Comparison of ENCODE assay signal across 8 mouse cellular contexts in the genomic region with DNA sequence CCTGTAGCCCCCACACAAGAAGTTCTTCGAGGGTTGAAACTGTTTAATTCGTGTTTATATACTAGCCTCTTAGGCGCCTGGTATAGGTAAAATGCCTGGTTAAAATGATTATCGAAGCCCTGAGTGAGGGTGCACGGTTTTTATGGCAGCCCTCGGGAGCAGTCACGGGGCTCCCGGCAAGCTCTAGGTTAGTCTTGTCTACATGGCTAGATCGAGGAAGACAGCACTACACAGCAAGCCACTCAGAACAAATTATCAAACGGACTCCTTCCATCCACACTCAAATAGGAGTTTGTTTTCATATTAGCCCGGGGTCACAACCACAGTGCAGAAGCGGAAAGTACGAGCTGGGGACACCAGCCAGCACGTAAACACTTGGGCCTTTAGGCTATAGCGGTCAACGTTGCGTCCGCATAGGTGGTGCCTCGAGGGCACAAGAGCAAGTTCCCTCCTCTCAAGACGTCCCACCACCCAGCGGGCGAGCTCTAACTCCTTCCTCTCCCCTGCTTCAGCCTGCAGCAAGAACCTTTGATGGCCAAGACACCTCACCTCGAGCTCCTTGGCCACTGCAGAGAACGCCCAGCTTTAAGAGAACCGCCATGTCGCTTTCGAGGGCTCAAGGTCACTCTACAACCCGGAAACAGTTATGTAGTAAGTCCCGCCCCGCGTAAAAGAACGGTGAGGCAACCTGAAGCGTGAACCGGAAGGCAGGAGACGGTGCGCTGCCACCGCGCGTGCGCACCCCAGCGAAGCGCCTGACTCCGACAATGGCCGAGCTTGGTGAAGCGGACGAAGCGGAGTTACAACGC. TPM values are rescaled to one million over a fixed set of nuclear protein-coding genes. Genes with fewer than 3 reads are reported as not detected.
A peak's percentile ranks its signal among the peaks of the same experiment; 100 is the strongest.
DNase-seq lines count a peak whose midpoint lies in the region; ATAC-seq lines count a peak whose summit lies in the region.

Gene Sdhd, minus strand, starts transcription at position 624 of the 809 bp plus-strand sequence.
Gene Timm8b, plus strand, starts transcription at position 722 of the 809 bp plus-strand sequence.

- peak; percentile 97 for DNase-seq in CD4-positive, CD25-positive, alpha-beta regulatory T cell, adult 2 months (ENCODE audit: low read depth, low spot score)
- peak; percentile 66 for DNase-seq in fat pad, adult 2 months (ENCODE audit: extremely low read depth, low read depth, low spot score)
- peak; percentile 95 for DNase-seq in kidney, postnatal 10 days
- peak; percentile 91 to 94 for DNase-seq in natural killer cell, adult 2 months (ENCODE audit: low spot score in 2 of 2)

- ATAC-seq in heart, embryonic 13.5 days (ENCODE audit: extremely low read depth, insufficient number of reproducible peaks, low FRiP score, low TSS enrichment): peak; percentile 85
- peak; percentile 93 for ATAC-seq in liver, embryonic 12.5 days
- peak; percentile 97 for ATAC-seq in stomach, embryonic 15.5 days (ENCODE audit: insufficient read depth, low FRiP score, low read depth)

- peak within 1 kb of the TSS; percentile 83 for H3K4me3 ChIP-seq in brown adipose tissue, adult 24 weeks (ENCODE audit: insufficient read depth, low read depth, low read length)
- H3K4me3 ChIP-seq in heart, embryonic 13.5 days: peak within 1 kb of the TSS; percentile 93
- peak within 1 kb of the TSS; percentile 77 for H3K4me3 ChIP-seq in liver, embryonic 12.5 days
- H3K4me3 ChIP-seq in stomach, embryonic 15.5 days (replicated peaks): peak within 1 kb of the TSS; percentile 92

- peak within 1 kb of the TSS; percentile 95 for H3K27ac ChIP-seq in brown adipose tissue, adult 24 weeks (replicated peaks; ENCODE audit: low read depth, low read length)
- H3K27ac ChIP-seq in heart, embryonic 13.5 days (replicated peaks): peak within 1 kb of the TSS; percentile 92
- peak within 1 kb of the TSS; percentile 88 for H3K27ac ChIP-seq in liver, embryonic 12.5 days
- peak within 1 kb of the TSS; percentile 85 for H3K27ac ChIP-seq in stomach, embryonic 15.5 days

- H3K4me1 ChIP-seq in brown adipose tissue, adult 24 weeks (ENCODE audit: control insufficient read depth, insufficient read depth, insufficient read length, low read length): no peaks in the 10 kb centered on the region
- peaks cover 36% of the 10 kb centered on the region for H3K4me1 ChIP-seq in heart, embryonic 13.5 days
- H3K4me1 ChIP-seq in liver, embryonic 12.5 days: peaks cover 48% of the 10 kb centered on the region
- peaks cover 18% of the 10 kb centered on the region for H3K4me1 ChIP-seq in stomach, embryonic 15.5 days

- no peaks in the 10 kb centered on the region for H3K27me3 ChIP-seq in heart, embryonic 13.5 days (replicated peaks)
- H3K27me3 ChIP-seq in liver, embryonic 12.5 days (replicated peaks): no peaks in the 10 kb centered on the region
- no peaks in the 10 kb centered on the region for H3K27me3 ChIP-seq in stomach, embryonic 15.5 days (replicated peaks)

- peak within 1 kb of the TSS; percentile 95 for H3K9ac ChIP-seq in heart, embryonic 13.5 days
- peak within 1 kb of the TSS; percentile 84 for H3K9ac ChIP-seq in liver, embryonic 12.5 days
- H3K9ac ChIP-seq in stomach, embryonic 15.5 days: peak within 1 kb of the TSS; percentile 60

- under 1% methylated on average over 48 of the region's 48 CpGs for WGBS in heart, embryonic 13.5 days
- WGBS in liver, embryonic 12.5 days (ENCODE audit: insufficient replicate concordance): under 1% methylated on average over 48 of the region's 48 CpGs
- 1% methylated on average over 48 of the region's 48 CpGs for WGBS in stomach, embryonic 15.5 days

- H3K36me3 ChIP-seq in heart, embryonic 13.5 days: peaks cover 62% of the 10 kb centered on the region
- peaks cover 63% of the 10 kb centered on the region for H3K36me3 ChIP-seq in liver, embryonic 12.5 days
- peaks cover 20% of the 10 kb centered on the region for H3K36me3 ChIP-seq in stomach, embryonic 15.5 days

- no peaks in the 10 kb centered on the region for H3K9me3 ChIP-seq in heart, embryonic 13.5 days
- no peaks in the 10 kb centered on the region for H3K9me3 ChIP-seq in liver, embryonic 12.5 days (replicated peaks)
- H3K9me3 ChIP-seq in stomach, embryonic 15.5 days: no peaks in the 10 kb centered on the region

- H3K4me2 ChIP-seq in heart, embryonic 13.5 days: peak within 1 kb of the TSS; percentile 92
- H3K4me2 ChIP-seq in liver, embryonic 12.5 days: peak within 1 kb of the TSS; percentile 76
- peak within 1 kb of the TSS; percentile 79 for H3K4me2 ChIP-seq in stomach, embryonic 15.5 days

RNA-seq across cellular contexts. Expression of gene Sdhd, which starts in this region (rescaled TPM):
- 1,365 and 1,497 TPM in 2 replicates for polyA plus RNA-seq in brown adipose tissue, adult 24 weeks (2012; ENCODE audit: insufficient read depth, insufficient read length, missing spikeins)
- polyA plus RNA-seq in heart, embryonic 13.5 days (2015; fragmentation: Nextera tagmentation; extraction: Ambion mirVana): 568 and 646 TPM in 2 replicates
- 344 and 352 TPM in 2 replicates for polyA plus RNA-seq in liver, embryonic 12.5 days (2016; fragmentation: Nextera tagmentation; extraction: Ambion mirVana)
- polyA plus RNA-seq in stomach, embryonic 15.5 days (2015; fragmentation: Nextera tagmentation; extraction: Ambion mirVana): 362 and 375 TPM in 2 replicates

RNA-seq across cellular contexts. Expression of gene Timm8b, which starts in this region (rescaled TPM):
- polyA plus RNA-seq in brown adipose tissue, adult 24 weeks (2012; ENCODE audit: insufficient read depth, insufficient read length, missing spikeins): 395 and 454 TPM in 2 replicates
- 247 and 287 TPM in 2 replicates for polyA plus RNA-seq in heart, embryonic 13.5 days (2015; fragmentation: Nextera tagmentation; extraction: Ambion mirVana)
- polyA plus RNA-seq in liver, embryonic 12.5 days (2016; fragmentation: Nextera tagmentation; extraction: Ambion mirVana): 229 and 237 TPM in 2 replicates
- 243 and 275 TPM in 2 replicates for polyA plus RNA-seq in stomach, embryonic 15.5 days (2015; fragmentation: Nextera tagmentation; extraction: Ambion mirVana)

Comparison
In these comparisons a context has a peak if more than half of its experiments do, and no peak if none do; other contexts are left out.
1. Peak in every context shown above with its lines: DNase-seq, ATAC-seq, H3K4me3 ChIP-seq and H3K27ac ChIP-seq.